ENCODE assay signal across 10 mouse cellular contexts in genomic region chr1:179591639-179592038, GRCm38 (mm10). TPM values are rescaled to one million over a fixed set of nuclear protein-coding genes. Genes with fewer than 3 reads are reported as not detected.
DNase-seq lines count a peak whose midpoint lies in the region; ATAC-seq lines count a peak whose summit lies in the region.
"Had no signal": no experiment of that assay in that cellular context is flagged by ENCODE, and none has a peak within 500 bp of the region (broad histone marks: within the 10 kb centered on the region; RNA-seq: fewer than 3 reads in every experiment).

No protein-coding gene starts in this region.

- no peaks in the 10 kb centered on the region for H3K9me3 ChIP-seq in forebrain, embryonic 16.5 days (ENCODE audit: control insufficient read depth, low read length)
- H3K9me3 ChIP-seq: liver, embryonic 13.5 days; midbrain, embryonic 12.5 days had no signal

- H3K4me3 ChIP-seq in forebrain, embryonic 16.5 days (replicated peaks; ENCODE audit: low read length) = no peak overlapping the region
- H3K4me3 ChIP-seq: liver, embryonic 13.5 days; midbrain, embryonic 12.5 days had no signal

- H3K4me1 ChIP-seq in forebrain, embryonic 16.5 days (replicated peaks; ENCODE audit: control insufficient read depth, insufficient read depth, low read length) = peaks cover 25% of the 10 kb centered on the region
- H3K4me1 ChIP-seq: midbrain, embryonic 12.5 days had no signal

- peak overlapping the region; percentile 66 for H3K27ac ChIP-seq in forebrain, embryonic 16.5 days (ENCODE audit: low read length)
- H3K27ac ChIP-seq: kidney, postnatal 0 days; liver, embryonic 13.5 days; midbrain, embryonic 12.5 days had no signal

- H3K9ac ChIP-seq in forebrain, embryonic 16.5 days (replicated peaks; ENCODE audit: low read depth, low read length) = no peak overlapping the region
- H3K9ac ChIP-seq: liver, embryonic 13.5 days; midbrain, embryonic 12.5 days had no signal

- DNase-seq in retina, postnatal 1 day = peak; percentile 19
- no peak for DNase-seq in retina, embryonic 14.5 days (ENCODE audit: low spot score)
- peak; percentile 56 to 69 for DNase-seq in layer of hippocampus, postnatal 36 days
- DNase-seq in yolk sac, embryonic 10.5 days (ENCODE audit: low spot score) = no peak
- no peak for DNase-seq in urinary bladder, adult 2 months (ENCODE audit: low spot score)
- DNase-seq: liver, embryonic 13.5 days had no signal

- H3K27me3 ChIP-seq in forebrain, embryonic 16.5 days (replicated peaks; ENCODE audit: control insufficient read depth, insufficient read depth, low read length) = no peaks in the 10 kb centered on the region
- H3K27me3 ChIP-seq: liver, embryonic 13.5 days; midbrain, embryonic 12.5 days had no signal

- ATAC-seq in forebrain, embryonic 16.5 days = peak; percentile 74
- no peak for ATAC-seq in granulocyte monocyte progenitor cell, adult 5-6 weeks (replicated peaks; ENCODE audit: poor library complexity, severe bottlenecking)

- H3K36me3 ChIP-seq in forebrain, embryonic 16.5 days (ENCODE audit: control insufficient read depth, insufficient read depth) = no peaks in the 10 kb centered on the region

- 0 out of 2 replicates have a peak overlapping the region, but pooled peaks have one; percentile 4 for H3K4me2 ChIP-seq in forebrain, embryonic 16.5 days (ENCODE audit: low read length)
- H3K4me2 ChIP-seq: liver, embryonic 13.5 days; midbrain, embryonic 12.5 days had no signal

- WGBS in forebrain, embryonic 16.5 days = 67% methylated on average over 12 of the region's 12 CpGs

RNA-seq across cellular contexts. Expression of gene Cnst, which starts 45.5 kb away (rescaled TPM):
- polyA plus RNA-seq in forebrain, embryonic 16.5 days (2015; fragmentation: Nextera tagmentation; extraction: Ambion mirVana) = 32.4 and 34.0 TPM in 2 replicates
- total RNA-seq in layer of hippocampus, postnatal 36 days (2021) = 10 to 100 TPM; 32.9 to 36.2 TPM
- polyA plus RNA-seq in urinary bladder, adult 2 months (2012; rRNA removed) = 20.8 and 21.6 TPM in 2 replicates
- total RNA-seq in granulocyte monocyte progenitor cell, adult 5-6 weeks (2014; fragmentation: Nextera tagmentation) = 15.8 and 17.5 TPM in 2 replicates
- total RNA-seq in granulocyte monocyte progenitor cell, adult 5-6 weeks (2017) = 18.4 and 19.1 TPM in 2 replicates

RNA-seq across cellular contexts. Expression of gene Tfb2m, which starts 45.6 kb away (rescaled TPM):
- 45.5 and 52.0 TPM in 2 replicates for polyA plus RNA-seq in forebrain, embryonic 16.5 days (2015; fragmentation: Nextera tagmentation; extraction: Ambion mirVana)
- total RNA-seq in layer of hippocampus, postnatal 36 days (2021) = 10 to 100 TPM; 27.0 to 27.4 TPM
- polyA plus RNA-seq in urinary bladder, adult 2 months (2012; rRNA removed) = 27.3 and 30.4 TPM in 2 replicates
- total RNA-seq in granulocyte monocyte progenitor cell, adult 5-6 weeks (2014; fragmentation: Nextera tagmentation) = 34.0 and 37.0 TPM in 2 replicates
- total RNA-seq in granulocyte monocyte progenitor cell, adult 5-6 weeks (2017) = 30.3 and 40.0 TPM in 2 replicates

Comparison
In these comparisons a context has a peak if more than half of its experiments do, and no peak if none do; other contexts are left out.
1. DNase-seq: peak in retina, postnatal 1 day (single experiment) and layer of hippocampus, postnatal 36 days (2 of 2); none in retina, embryonic 14.5 days (single experiment), yolk sac, embryonic 10.5 days (single experiment) and urinary bladder, adult 2 months (single experiment).